Mouse (Mus musculus): ENCODE results near the gene Gm128.

GRCm38 (mm10) chr3:95224295-95224694 is 17.1 kb downstream of the Gm128 start:
- TF ChIP-seq CTCF (IDR thresholded peaks at IDR 0.05; ENCODE audit: insufficient read depth, low read length), result no peak
- TF ChIP-seq POLR2A (IDR thresholded peaks at IDR 0.05; ENCODE audit: borderline replicate concordance, extremely low read depth, low read depth, low read length), result no peak

Measured in lung, adult 2 months (tissue).